Mouse (Mus musculus) midbrain, embryonic 14.5 days (tissue): ENCODE measurements around the gene Ghdc. TPM values are rescaled to one million over a fixed set of nuclear protein-coding genes. Genes with fewer than 3 reads are reported as not detected.
"Not testable (repeated sequence)": the region's sequence is repeated elsewhere in the genome, so short reads cannot be mapped to it uniquely, and the experiment has no call there.

ENCODE experiments used
- ATAC-seq: fragments of 200-750 bp; cut with Nextera tagmentation; 2 replicates; pipeline ENCODE4 v1.8.0; 2017; ENCODE audit warnings: moderate number of reproducible peaks, moderate library complexity; ENCODE audit not compliant: low FRiP score, low TSS enrichment
- DNase-seq: peaks from one replicate; pipeline ENCODE4 v3.0.0-alpha.2; 2015
- H3K27ac ChIP-seq: fragments of 300-500 bp; sonication (generic); replicated peaks from 2 replicates; pipeline ENCODE4 v1.5.1; 2014; ENCODE audit warnings: mild to moderate bottlenecking, low read depth, low read length, moderate library complexity
- H3K27me3 ChIP-seq: fragments of 300-500 bp; sonication (generic); 2 replicates; pipeline ENCODE4 v1.6.1; 2014; ENCODE audit warnings: low read length, control low read depth, mixed read lengths; ENCODE audit not compliant: control insufficient read depth, insufficient read depth
- H3K36me3 ChIP-seq: fragments of 300-500 bp; sonication (generic); 2 replicates; pipeline ENCODE4 v1.6.1; 2014; ENCODE audit warnings: low read length, control low read depth; ENCODE audit not compliant: control insufficient read depth, insufficient read depth
- H3K4me1 ChIP-seq: fragments of 300-500 bp; sonication (generic); 2 replicates; pipeline ENCODE4 v1.6.1; 2014; ENCODE audit warnings: mild to moderate bottlenecking, antibody characterized with exemption, low read length, control low read depth; ENCODE audit not compliant: control insufficient read depth, insufficient read depth
- H3K4me2 ChIP-seq: fragments of 300-500 bp; sonication (generic); 2 replicates; pipeline ENCODE4 v1.6.1; 2014; ENCODE audit warnings: mild to moderate bottlenecking, low read length, moderate library complexity
- H3K4me3 ChIP-seq: fragments of 300-500 bp; sonication (generic); replicated peaks from 2 replicates; pipeline ENCODE4 v1.5.1; 2014; ENCODE audit warnings: low read depth, low read length
- H3K9ac ChIP-seq: fragments of 300-500 bp; sonication (generic); replicated peaks from 2 replicates; pipeline ENCODE4 v1.6.1; 2014; ENCODE audit warnings: mild to moderate bottlenecking, low read length, moderate library complexity
- H3K9me3 ChIP-seq: fragments of 300-500 bp; sonication (generic); 2 replicates; pipeline ENCODE4 v1.6.1; 2016; ENCODE audit warnings: low read length, control low read depth, mixed read lengths; ENCODE audit not compliant: control insufficient read depth
- WGBS: fragments of 180-500 bp; shearing (Covaris S2); extraction: QIAGEN DNeasy Blood & Tissue Kit; methylation state at CpG from one replicate; pipeline ENCODE4 v1.1.7; 2014; 5-methylcytosine and 5-hydroxymethylcytosine counted together
- polyA plus RNA-seq: library from polyadenylated mRNA; unstranded; fragments of >200 nt; fragmentation: Nextera tagmentation; extraction: Ambion mirVana; gene quantifications from 2 replicates; pipeline ENCODE4 v1.2.1, GENCODE M21; 2014

Gene Ghdc
- polyA plus RNA-seq, 1 experiment from 2014 or later = 3.0 TPM

DNA sequence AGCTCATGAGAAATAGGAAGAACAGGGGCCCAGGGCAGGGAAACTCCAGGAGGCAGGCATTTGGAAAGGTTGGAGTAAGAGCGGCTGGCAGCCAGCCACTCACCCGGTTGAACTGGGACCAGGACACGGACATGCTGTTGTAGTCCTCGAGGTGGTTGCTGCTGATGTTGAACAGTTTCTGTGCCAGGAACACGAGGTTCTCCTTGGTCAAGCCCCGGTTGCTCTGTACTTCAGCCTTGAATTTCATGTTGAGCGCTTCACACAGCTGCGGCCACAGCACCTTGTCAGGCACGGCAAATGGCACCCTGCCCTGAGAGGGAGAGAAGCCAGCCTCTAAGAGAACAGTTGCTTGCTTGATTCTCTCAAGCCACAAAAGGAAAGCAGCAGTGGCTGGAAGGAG lies 19.9 kb upstream of the Ghdc start:
- WGBS = 91% methylated on average over 9 of the region's 9 CpGs
- not testable (repeated sequence) for H3K27ac ChIP-seq, H3K4me1 ChIP-seq, H3K4me2 ChIP-seq, H3K4me3 ChIP-seq, H3K9me3 ChIP-seq, H3K27me3 ChIP-seq, H3K9ac ChIP-seq, DNase-seq, ATAC-seq
- H3K36me3 ChIP-seq = peaks cover 14% of the 10 kb centered on the region; the same call in 1 of the 2 replicates

DNA sequence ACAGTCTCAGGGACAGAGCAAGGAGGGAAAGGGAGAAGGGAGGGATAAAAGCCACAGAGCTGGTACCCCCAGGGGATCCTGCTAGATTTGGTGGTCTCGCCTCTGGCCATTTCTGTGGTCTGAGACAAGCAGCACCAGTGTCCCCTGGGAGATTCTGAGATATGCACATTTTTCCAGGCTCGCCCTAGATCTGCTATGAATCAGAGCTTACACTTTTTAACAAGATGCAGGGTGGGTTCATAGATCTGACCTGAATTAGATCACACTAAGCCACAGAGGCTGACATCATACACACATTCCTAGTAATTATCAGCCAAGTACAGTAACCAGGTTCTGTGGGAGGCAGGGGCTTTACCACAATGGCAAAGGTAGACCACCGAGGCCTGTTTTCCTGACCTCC lies 18.9 kb upstream of the Ghdc start:
- H3K9me3 ChIP-seq = no peaks in the 10 kb centered on the region
- H3K4me2 ChIP-seq = no peak overlapping the region
- peaks cover 14% of the 10 kb centered on the region; the same call in 1 of the 2 replicates for H3K36me3 ChIP-seq
- DNase-seq (peak; percentile 40), ATAC-seq (no peak)
- H3K27ac ChIP-seq = no peak overlapping the region; the same call in 1 of the 2 replicates
- no peaks in the 10 kb centered on the region for H3K27me3 ChIP-seq
- H3K4me1 ChIP-seq = no peaks in the 10 kb centered on the region
- WGBS = 81% methylated on average over 3 of the region's 3 CpGs
- H3K9ac ChIP-seq = no peak overlapping the region
- H3K4me3 ChIP-seq = no peak overlapping the region

DNA sequence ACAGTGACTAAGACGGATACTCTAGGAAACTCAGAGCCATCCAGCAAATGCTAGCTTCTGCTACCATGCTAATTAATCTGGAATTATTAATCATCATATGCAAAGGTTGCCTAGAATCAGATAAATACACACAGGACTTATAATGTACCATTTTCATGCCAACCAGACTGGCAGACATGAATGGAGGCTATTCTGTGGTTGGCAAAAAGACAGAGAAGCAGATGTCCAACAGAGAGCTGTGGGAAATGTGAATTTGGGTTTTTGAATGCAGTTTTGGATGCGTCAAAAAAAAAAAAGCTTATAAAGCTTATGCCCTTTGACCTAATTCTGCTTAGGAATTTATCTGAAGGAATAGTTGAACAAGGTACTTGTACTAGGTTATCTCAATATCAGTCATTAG lies 15.0 kb upstream of the Ghdc start:
- H3K27me3 ChIP-seq = no peaks in the 10 kb centered on the region
- no peak overlapping the region for H3K4me3 ChIP-seq
- no peak overlapping the region for H3K9ac ChIP-seq
- H3K27ac ChIP-seq = no peak overlapping the region
- H3K4me2 ChIP-seq = no peak overlapping the region
- ATAC-seq = no peak
- no peaks in the 10 kb centered on the region for H3K4me1 ChIP-seq
- peaks cover 39% of the 10 kb centered on the region for H3K36me3 ChIP-seq
- WGBS = 93% methylated on average over 2 of the region's 2 CpGs
- no peaks in the 10 kb centered on the region for H3K9me3 ChIP-seq
- no peak for DNase-seq

GRCm38 (mm10) chr11:100784286-100784685 lies 13.5 kb upstream of the Ghdc start:
- Histone ChIP-seq H3K9ac (no peak overlapping the region), H3K36me3 (peaks cover 34% of the 10 kb centered on the region), H3K4me2 (no peak overlapping the region), H3K27ac (no peak overlapping the region), H3K4me3 (no peak overlapping the region), H3K27me3 (no peaks in the 10 kb centered on the region), H3K4me1 (no peaks in the 10 kb centered on the region), H3K9me3 (no peaks in the 10 kb centered on the region)
- ATAC-seq (no peak), DNase-seq (no peak)
- 89% methylated on average over 8 of the region's 8 CpGs for WGBS

DNA sequence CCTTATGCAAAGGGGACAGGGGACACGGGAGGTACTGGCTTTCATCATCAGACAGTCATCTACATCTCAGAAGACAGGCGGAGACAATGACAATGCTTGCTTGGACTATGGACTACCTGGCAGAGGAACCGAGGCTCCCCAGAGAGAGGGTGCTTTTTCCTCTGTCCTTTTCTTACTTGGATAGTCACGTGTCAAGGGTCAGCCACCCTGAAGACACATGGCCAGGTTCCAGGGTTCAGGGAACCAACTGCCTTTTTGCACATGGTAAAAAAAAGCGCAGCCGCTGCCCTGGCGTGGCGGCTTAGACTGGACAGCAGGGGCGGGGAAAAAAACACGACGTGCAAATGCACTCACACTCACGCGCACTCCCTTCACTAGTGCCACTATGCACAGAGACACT lies 11.8 kb upstream of the Ghdc start:
- DNase-seq (no peak), ATAC-seq (no peak)
- H3K36me3 ChIP-seq = peaks cover 28% of the 10 kb centered on the region
- H3K4me3 ChIP-seq = no peak overlapping the region
- H3K9me3 ChIP-seq = no peaks in the 10 kb centered on the region
- H3K27me3 ChIP-seq = no peaks in the 10 kb centered on the region
- H3K27ac ChIP-seq = no peak overlapping the region
- H3K4me1 ChIP-seq = no peaks in the 10 kb centered on the region
- 89% methylated on average over 13 of the region's 13 CpGs for WGBS
- no peak overlapping the region for H3K4me2 ChIP-seq
- no peak overlapping the region for H3K9ac ChIP-seq

DNA sequence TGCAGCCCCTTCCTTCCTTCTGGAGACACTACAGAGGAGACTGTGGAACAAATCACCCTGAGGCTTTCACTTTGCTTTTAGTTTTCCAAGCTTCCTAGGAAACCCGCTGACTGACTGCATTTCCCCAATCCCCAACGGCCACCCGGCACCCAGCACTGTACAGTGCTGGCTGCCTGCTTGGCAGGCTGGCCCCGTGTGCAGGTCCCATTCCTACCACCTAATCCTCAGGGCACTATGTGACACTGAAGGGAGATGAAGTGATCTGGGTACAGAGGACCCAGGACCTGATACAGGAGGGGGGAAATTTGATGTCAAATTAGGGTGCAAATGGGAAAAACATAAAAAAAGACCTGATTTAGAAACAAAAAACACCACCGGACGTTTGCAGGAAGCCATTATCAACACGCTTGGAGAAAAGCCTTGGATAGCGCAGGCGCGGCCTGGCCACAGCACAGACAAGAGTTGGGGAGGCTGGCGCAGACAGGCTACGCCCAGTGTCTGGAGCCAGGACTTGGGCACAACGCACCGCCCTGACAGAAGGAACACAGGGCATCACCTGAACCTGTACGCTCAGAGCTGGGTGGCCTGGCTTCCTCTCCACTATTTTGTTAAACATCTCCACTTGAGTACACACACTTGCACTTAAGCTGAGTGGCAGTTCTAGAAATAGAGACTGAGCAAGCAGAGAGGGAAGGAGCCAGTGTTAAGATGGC lies 11.2 kb upstream of the Ghdc start:
- Histone ChIP-seq H3K36me3 (peaks cover 28% of the 10 kb centered on the region), H3K27me3 (no peaks in the 10 kb centered on the region), H3K9ac (no peak overlapping the region), H3K27ac (no peak overlapping the region), H3K4me1 (no peaks in the 10 kb centered on the region), H3K9me3 (no peaks in the 10 kb centered on the region), H3K4me3 (no peak overlapping the region), H3K4me2 (no peak overlapping the region)
- ATAC-seq = no peak
- WGBS = 95% methylated on average over 15 of the region's 15 CpGs
- no peak for DNase-seq

- peaks cover 28% of the 10 kb centered on the region for H3K36me3 ChIP-seq
Measured at GRCm38 (mm10) chr11:100780247-100780646, 9.5 kb upstream of the Ghdc start.

GRCm38 (mm10) chr11:100778069-100778468 lies 7.3 kb upstream of the Ghdc start:
- DNase-seq (no peak), ATAC-seq (no peak)
- Histone ChIP-seq H3K4me1 (no peaks in the 10 kb centered on the region), H3K27me3 (no peaks in the 10 kb centered on the region), H3K9me3 (no peaks in the 10 kb centered on the region), H3K4me3 (no peak overlapping the region), H3K27ac (no peak overlapping the region), H3K4me2 (no peak overlapping the region), H3K9ac (no peak overlapping the region), H3K36me3 (peaks cover 21% of the 10 kb centered on the region)
- WGBS = 81% methylated on average over 3 of the region's 3 CpGs

More at GRCm38 (mm10) chr11:100780247-100780646, 9.5 kb upstream of the Ghdc start:
- Histone ChIP-seq H3K4me2 (no peak overlapping the region), H3K4me3 (no peak overlapping the region), H3K27ac (no peak overlapping the region), H3K4me1 (no peaks in the 10 kb centered on the region), H3K9ac (no peak overlapping the region), H3K9me3 (no peaks in the 10 kb centered on the region), H3K27me3 (no peaks in the 10 kb centered on the region)
- 88% methylated on average over 8 of the region's 8 CpGs for WGBS
- ATAC-seq = no peak
- DNase-seq = no peak

- Histone ChIP-seq H3K27ac (no peak overlapping the region), H3K4me1 (no peaks in the 10 kb centered on the region), H3K9ac (no peak overlapping the region), H3K4me3 (no peak overlapping the region), H3K36me3 (peaks cover 2% of the 10 kb centered on the region; the same call in 1 of the 2 replicates), H3K27me3 (no peaks in the 10 kb centered on the region), H3K9me3 (no peaks in the 10 kb centered on the region), H3K4me2 (no peak overlapping the region)
- 86% methylated on average over 10 of the region's 10 CpGs for WGBS
- no peak for ATAC-seq
- DNase-seq = no peak
Measured at GRCm38 (mm10) chr11:100775921-100776320, 5.2 kb upstream of the Ghdc start.
